Mouse (Mus musculus) spleen, postnatal 14 days (tissue): ENCODE data around the gene Dock10.
A peak's percentile ranks its signal among the peaks of the same experiment; 100 is the strongest.
"Not testable (repeated sequence)": the region's sequence is repeated elsewhere in the genome, so short reads cannot be mapped to it uniquely, and the experiment has no call there.

ENCODE experiments used
- DNase-seq, 2 experiments: peaks; one replicate each; pipeline ENCODE4 v3.0.0; 2021 to 2022; ENCODE audit warnings: low spot score in 2 of 2

Gene Dock10

DNA sequence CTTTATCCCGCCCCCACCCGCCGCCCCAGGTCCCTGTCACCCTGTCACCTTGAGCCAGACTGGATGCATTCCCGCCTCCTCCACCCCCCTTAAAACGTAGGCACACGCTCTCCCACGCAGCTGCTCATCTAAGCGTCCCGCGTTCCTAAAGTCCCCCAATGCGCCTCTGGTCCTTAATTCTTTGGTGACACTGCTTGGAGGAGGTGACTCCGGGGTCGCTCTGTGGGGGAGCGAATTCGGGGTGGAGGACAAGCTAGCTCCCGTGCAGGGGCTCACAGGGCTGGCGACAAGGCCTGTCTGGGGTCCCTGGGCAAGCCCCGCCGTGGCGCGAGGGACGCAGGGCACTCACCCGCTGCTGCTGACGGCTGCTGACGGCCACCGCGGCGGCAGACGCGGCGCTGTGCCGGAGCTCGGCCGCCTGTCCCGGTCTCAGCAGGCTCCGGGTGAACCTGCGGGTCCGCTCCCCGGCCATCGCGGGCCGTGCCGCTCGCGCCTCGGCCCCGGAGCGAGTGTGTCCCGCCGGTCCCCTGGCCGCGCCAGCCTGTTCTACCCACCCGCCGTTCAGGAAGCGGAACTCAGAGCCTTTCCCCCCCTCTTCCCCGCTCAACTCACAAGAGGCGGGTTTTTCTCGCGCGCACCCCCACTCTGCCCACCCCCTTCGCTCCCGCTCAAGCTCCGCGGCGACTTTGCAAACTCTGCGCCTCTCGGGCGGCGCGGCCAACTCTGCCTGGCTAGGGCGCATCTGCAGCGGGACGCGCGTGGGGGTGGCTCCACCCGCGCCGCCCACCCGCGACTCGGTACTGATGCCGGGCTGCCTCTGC is at the start of gene Dock10:
TSS of gene Dock10 (minus strand) at position 551 of the 821 bp plus-strand sequence.
- peak; percentile 42 to 43 for DNase-seq

DNA sequence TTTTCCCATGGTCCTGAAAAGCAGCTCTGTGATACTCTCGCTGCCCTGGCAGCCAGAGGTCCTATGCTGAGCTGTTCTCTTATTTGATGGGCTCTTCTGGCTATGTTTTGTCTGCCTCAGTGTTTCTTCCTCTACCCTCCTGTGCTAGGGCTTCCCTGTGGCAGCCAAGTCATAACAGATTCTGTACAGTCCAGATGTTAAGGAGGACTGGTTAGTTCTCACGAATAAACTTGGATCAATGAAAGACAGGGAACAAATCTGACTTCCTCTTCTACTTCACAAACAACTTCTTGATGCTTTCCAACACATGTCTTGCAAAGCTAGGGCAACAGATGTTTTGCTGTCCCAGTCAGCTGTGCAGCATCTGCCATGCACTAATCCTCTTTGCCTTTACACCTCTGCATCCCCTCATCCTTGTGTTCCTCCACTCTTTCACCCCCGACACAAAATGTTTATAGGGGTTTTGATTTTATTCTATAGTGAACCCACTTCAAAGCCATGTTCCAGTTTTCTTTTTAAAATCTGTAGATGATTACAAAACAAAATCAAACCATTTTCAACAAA is 48.6 kb upstream of the Dock10 start:
- DNase-seq: no peak

DNA sequence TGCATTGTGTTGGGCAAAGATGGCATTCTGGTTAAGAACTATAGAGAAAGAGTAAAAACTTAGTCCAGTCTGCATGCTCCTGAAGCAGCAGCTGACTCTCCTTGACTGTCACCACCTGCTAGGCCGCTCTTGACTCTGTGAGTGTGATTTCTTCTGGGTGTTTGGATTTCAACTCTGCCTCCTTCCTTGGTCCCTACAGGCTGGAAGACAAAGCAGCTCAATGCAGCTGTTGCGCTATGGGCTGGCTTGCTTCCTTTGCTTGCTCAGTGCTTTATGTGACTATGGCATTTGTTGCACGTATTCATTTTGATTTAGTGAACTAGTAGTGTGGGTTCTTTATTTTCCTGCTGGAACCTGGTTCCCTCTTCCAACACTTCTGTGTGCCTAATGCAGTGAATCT is 43.7 kb upstream of the Dock10 start:
- no peak for DNase-seq

DNA sequence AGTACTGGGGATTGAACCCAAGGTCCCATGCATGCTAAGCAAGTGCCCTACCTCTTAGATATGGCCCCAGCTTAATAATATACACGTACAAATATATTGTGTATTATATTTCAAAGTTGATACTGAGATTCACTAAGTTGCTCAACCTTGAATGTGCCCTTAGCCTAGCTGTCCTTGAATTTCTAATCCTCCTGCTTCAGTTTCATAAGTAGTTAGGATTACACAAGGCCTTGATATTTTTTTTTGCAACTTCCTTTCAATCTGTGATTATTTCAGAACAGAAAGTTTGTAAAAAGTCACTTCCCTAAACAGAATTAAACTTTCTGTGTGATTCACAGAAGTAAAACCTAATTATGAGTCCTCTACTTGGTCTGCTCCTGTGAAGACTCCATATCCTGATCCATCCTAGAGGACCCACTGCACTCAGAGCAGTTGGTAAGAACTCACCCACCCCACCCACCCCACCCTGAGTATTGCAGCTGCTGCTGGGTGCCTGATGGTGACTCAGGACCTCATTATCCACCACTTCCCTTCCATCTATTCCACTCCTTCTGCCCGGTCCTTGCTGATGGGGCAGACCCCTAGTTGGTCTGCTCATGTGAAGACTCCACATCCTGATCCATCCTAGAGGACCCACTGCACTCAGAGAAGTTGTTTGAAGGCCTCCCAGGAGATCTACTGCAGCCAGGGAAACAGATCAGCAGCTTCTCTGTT is 26.9 kb upstream of the Dock10 start:
- no peak for DNase-seq

DNA sequence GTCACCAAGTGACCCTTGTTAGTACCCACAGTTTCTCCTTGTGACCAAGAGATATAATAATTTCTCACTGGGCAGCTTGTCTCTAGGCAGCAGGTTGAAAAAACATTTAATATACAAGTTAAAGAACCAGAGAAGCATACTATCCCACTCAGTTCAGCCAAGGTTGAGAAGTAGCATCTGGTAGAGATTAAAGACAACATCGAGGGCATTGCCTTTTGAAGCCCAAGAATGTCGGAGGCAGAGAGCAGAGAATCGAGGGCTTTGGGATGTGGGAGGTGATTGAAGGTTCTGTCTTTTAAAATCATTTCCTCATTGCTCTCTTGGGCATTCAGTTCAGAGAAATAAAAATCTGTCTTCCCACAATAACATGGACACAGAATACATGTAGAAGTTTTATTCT is 25.8 kb upstream of the Dock10 start:
- no peak for DNase-seq

DNA sequence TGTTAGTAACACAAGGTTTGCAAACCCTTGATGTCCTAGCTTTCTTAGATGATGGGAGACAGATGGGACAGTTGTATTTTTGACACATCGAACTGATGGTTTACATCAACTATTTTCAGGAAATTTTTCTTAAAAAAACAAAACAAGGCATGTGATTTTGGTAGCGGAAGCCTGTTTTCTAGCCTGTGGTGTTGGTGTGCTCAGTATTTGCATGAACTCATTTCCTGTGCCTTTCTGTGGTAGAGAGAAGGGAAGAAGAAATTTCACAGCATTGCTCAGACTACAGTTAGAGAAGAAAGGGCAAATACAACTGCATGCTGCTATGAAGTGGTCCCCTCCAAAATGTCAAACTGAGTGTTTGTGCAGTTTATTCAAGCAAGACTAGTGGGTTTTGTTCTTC is 7.2 kb upstream of the Dock10 start:
- DNase-seq: no peak

DNA sequence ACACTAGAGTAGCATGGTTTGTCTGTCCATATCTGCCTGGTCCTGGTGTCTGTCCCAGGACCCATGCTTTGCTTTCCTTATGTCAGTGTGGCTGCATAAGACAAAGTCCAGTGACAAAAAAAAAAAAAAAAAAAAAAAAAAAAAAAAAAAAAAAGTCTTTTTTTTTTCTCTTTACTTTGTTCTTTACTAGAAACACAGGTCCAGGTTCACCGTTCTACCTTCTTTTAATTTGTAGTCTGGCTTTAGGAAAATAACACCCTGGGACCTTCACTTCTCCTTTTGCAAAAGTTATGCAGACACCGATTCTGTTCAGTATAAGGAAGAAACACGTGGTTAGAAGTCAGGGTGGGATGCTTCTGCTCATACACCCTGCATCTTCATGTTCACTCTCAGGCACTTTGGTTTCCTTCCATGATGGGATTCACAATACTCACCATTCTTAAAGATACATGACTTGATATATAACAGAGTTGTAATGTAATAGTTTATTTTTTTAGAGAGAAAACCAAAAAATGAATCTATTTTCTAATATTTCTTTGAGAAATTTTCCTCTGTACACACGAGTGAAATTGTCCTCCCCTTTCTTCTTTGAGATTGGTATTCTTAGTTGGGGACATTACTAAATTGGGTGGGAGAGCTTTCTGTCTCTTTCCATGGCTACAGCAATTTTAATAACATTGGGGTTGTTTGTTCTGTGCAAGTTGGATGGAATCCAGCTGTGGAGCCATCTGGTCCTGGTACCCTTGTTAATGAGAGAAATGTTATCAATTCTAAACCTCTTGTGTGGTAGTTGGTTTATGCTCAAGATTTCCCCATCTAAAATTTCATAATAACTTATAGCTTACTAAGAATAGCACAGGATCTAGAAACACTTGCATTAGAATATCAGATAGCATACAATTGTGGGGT is 5.0 kb upstream of the Dock10 start:
- DNase-seq: no peak

DNA sequence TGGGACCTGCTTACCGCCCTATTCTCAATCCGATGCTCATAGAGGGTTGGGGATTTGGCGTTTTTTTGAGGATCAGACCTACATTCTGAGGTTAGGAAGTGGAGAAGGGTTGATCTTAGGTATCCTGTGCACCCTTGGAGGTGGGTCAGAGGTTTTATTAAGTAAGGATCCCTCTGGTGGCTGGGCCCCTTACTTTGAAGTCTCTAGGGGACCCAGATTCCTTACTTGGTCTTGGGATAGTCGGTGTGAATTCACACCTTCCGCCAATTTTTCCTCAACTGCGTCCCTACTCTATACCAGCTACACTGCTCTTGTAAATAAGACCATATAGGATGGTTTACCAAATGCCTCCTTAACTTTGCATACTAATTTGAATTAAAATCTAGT is 464 bp upstream of the Dock10 start:
- DNase-seq: no peak

DNA sequence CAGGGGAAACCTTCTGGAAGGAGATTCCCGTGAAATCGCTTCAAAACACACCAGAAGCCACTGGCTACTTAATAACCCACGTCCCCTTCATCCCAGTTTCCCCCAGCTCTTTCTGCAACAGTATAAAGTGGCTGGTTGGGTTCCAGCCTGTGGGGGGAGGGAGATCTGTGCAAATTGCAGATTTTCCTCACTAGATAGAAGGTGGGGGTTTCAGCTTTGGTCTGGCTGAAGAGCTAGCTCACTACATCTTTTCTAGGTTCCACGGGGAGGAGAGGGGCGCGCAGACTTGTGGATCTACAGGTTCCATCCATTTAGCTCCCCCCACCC is 714 bp downstream of the Dock10 start:
- DNase-seq: no peak

DNA sequence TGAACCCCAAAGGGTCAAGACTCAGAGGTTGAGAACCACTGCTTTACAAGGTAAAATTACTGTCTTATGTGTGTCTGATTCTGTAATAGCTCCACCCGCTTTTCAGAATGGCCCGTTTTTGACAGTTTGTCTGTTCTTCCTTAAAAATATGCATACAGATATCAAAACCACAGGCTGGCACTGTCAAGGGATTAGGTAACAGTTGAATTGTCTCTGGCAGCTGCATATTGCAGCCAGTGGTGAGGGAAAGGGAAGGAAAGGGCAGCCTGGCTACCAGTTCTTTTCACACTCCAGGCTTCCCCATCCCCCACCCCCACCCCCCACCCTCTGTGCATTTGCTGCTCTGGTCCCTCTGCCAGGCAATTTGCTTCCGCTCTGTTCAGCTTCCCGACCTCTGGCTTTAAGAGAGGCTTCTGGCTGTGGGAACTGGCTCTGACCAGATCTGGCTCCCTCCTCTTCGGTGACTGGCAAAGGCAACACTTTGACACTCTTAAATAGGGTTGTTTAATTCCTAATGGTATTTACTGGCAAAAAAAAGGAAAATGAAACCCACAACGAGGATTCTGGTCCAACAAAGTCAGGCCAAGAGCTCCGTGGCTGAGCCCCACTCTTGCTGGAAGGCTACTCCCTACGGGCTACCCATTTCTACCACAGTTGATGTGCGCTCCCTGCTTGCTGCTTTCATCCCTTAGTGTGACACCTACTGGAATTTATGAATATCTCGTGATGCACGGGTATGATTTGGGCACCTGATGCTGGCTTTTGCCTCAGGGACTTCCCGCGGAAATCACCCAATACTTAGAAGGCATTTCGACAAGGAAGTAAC is 1.3 kb downstream of the Dock10 start:
- DNase-seq: peak in 1 of 2 experiments; percentile 1

DNA sequence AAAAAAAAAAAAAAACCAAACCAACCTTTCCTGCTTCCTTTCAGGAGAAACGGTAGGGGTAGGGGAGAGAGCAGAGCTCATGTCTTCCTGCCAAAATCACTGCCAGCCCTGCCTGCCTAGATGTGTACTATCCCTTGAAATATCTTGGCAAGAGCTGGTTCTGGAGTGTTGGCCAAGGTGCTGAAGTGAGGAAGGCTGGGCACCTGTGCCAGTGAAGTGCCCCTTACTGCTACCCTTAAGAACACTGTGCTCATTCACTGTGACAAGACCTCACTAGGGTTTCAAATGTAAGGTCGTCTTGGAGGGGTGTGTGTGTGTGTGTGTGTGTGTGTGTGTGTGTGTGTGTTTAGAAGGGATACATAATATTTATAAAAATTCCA is 2.3 kb downstream of the Dock10 start:
- no peak for DNase-seq

DNA sequence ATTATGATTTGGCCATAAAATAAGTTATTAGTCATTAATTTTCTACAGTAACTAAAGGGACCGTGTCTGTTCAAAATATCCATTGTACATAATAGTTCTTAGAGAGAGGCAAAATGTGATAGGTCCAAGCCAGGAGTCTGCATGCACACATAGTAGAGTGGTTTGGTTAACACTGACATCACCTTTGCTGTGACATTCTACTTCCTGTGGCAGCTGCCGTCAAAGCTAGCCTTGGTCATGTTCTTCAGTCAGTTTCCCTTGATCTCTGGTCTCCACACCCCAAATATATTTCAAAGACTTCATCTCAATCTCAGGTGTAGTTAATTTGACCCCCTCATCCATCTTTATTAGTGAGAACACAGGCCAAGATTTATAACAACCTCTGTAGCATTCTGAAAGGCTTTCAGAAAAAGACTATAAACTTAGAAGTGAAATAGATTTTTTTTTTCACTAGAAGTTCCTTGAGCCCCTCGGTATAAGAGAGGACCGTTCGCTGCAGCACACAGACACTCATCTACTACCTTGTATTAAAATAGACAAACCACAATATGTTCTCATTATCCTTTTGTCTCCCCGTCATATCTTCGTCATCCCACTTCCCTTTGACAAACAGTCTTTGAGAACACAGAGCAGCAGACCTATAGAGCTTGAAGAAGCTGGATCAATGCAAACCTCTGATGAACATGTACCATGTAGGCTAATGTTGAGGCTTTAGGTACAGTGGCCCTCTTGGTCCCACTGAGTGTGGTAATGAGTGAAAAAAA is 2.8 kb downstream of the Dock10 start:
- DNase-seq: no peak

DNA sequence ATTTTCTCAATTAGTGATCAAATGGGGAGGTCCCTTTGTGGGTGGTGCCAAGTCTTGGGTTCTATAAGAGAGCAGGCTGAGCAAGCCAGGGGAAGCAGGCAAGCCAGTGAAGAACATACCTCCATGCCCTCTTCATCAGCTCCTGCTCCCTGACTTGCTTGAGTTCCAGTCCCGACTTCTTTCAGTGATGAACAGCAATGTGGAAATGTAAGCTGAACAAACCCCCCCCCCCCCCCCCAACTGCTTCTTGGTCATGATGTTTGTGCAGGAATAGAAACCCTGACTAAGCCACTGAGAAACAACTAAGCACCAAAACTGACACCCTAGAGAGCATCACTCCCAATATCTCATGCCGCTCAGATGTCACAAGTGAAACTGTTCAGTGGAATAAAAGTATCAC is 9.2 kb downstream of the Dock10 start:
- DNase-seq: not testable (repeated sequence)

DNA sequence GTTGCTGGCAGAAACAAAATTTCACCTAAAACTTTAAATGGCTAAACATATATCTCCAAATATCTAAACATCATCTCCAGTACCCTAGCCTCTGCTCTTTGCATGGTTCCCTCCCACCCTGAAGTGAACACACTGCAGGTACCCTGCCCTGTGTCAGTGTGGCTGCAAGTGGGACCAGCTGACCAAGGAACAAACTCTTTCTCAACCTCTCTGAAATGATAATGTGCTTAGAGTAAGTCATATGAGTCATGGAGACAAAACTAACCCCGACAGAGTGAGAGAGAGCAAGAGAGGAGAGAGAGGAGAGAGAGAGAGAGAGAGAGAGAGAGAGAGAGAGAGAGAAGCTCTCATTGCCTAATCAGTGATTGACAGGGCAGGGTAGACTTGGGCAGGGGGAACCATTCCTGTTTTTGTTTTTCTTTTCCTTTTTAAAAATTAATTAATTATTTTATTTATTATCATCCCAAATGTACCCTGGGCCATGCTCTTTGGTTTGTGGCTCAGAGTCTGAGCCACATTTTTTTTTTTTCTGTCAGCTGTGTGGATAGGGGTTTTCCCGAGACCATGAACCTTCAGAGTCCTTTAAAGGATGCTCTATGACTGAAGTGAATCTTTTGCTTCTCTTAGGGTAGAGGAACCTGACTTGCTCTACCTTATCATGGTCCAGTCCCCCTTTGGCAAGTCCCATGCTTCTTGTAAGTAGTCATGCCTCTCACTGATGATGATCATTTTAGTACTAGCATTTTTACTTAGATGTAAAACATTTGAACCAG is 11.4 kb downstream of the Dock10 start:
- no peak for DNase-seq

DNA sequence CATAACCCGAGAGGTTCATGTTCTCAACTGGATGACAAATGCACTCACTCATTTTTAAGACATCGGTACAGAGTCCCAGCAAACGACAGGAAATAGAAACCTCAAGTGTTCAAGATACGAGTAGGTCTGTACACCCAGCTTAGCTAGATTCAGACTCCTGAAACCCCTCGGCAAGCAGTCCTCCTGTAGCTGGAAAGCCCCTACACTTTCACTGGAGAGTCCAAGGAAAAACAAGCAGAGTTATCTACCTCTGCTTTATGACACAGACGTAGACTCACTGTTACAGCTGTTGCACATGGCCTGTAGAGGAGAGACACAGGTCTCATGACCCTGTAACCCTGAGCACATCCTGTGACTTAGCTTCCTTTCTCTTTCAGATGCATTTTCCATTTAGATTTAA is 12.1 kb downstream of the Dock10 start:
- DNase-seq: no peak

DNA sequence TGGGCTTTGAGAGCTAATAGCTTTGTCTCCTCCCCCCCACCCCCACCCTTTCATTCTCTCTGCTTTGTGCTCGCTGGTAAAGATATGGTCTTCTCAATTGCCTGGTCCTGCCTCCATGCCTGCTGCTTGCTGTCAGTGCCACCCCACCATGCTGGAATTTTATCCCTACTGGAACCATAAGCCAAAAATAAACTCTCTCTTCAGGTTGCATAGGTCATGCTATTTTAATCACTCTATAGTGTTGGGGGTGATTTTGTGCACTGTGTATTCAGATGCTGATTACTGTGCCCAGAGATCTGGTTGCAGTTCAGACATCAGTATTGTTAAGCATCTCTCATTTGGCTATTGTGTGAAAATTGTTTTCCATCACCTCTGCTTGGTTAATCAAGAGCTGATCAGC is 18.9 kb downstream of the Dock10 start:
- no peak for DNase-seq

DNA sequence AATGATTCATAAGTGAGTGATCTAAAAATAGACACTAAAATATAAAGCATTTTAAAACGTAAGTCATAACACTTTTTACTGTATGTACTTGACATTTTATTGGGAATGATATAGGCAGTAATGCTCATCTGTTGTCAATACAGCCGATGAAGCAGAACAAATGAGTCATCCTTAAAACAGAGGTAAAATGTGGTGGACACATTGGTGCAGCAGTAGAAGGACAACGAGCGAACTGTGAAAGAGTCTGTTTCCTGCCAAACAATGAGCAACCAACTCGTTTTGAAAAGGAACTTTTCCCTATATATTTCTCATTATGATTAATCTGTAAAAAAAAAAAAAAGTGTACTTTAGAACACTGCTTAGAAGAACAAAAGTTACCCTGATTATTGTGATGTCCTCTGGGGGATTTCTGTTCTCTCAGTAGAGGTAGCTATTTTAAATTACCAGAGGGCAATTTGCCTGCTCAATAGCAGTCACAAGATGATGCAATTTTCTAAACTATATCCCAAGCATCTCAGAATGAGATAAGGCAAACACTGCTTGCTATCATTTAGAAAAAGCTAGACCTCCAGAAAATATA is 20.4 kb downstream of the Dock10 start:
- no peak for DNase-seq

DNA sequence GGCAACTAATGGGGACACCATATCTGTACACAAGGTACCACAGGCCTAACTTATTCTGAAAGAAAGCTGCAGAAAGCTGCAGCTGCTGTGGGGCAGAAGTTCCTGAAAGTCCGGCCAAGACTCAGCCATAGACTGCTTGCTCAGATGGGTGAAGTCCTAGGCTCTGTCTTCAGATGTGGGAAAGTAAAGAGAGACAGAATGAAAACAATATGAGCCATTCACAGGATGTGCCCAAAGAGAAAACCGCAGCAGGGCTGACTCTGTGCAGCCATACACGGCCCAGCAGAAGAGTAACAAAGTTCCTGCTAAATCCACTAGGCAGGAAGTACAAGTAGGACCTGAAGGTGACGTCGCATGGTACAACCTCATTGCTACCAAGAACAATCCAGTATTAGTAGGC is 27.7 kb downstream of the Dock10 start:
- DNase-seq: no peak

DNA sequence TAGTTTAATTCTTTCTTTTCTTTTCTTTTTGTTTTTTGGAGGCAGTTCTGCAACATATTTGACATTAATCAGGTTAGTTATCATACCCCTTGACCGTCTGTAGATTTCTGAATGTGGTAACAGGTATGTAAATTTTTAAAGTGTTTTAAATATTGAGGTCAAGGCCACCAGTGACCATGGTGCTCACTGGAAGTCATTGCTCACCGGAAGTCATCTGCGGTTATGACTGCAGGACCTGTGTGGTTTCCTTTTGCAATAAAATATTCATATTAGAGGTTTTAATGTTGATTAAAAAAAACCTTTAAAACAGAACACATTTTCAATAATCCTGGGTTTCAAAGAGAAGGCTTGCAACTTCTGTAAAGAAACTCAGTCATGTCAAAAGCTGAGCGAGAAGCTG is 28.2 kb downstream of the Dock10 start:
- no peak for DNase-seq
